Mouse (Mus musculus) natural killer cell, adult 2 months (primary cell): ENCODE measurements at regions not wholly inside any gene's neighbourhood (a gene's known extent, or its start where the extent isn't known, plus 50 kb on each side); places are given as distances from the start of the nearest gene placed in this dataset.

ENCODE experiments used
- DNase-seq, 2 experiments: peaks; one replicate each; pipeline ENCODE4 v3.0.0; 2022; ENCODE audit warnings: low spot score in 2 of 2

GRCm38 (mm10) chr1:52305679-52306632, 72.9 kb upstream of the Gls start:
- DNase-seq: no peak

DNA sequence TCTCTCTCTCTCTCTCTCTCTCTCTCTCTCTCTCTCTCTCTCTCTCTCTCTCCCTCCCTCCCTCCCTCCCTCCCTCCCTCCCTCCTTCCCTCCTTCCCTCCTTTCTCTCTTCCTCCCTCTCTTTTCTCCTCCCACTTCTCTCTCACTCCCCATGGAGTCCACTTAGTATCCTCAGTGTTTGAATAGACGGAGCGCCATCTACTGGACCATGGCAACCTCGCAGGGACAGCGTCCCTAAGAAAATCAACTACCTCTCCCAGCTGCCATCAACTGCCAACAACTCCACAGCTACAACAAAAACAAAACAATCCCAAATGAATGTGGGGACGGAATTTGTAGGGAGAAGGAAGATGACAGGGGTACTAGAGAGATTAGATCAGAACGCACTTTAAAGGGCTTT, 69.5 kb upstream of the Gls start:
- DNase-seq: peak; percentile 19 to 49

DNA sequence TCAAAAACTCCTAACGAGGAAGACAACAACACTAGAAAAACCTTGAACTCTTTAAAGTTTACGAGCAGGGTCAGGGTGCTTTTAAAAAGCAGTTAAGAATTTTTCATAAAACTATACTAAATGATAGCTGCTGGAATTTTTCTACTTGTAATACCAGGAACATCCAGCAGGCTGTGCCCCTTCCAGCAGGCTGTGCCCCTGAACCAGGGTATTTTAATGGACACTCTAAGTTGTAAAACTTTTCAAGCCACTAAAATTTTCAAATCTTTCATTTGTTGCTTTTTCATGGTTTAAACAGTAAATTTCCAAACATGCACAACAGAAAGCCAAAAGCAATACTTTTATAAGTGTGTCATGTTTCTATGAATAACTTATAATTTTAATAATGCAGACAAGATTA, 68.2 kb upstream of the Gls start:
- DNase-seq: peak; percentile 10 to 28

DNA sequence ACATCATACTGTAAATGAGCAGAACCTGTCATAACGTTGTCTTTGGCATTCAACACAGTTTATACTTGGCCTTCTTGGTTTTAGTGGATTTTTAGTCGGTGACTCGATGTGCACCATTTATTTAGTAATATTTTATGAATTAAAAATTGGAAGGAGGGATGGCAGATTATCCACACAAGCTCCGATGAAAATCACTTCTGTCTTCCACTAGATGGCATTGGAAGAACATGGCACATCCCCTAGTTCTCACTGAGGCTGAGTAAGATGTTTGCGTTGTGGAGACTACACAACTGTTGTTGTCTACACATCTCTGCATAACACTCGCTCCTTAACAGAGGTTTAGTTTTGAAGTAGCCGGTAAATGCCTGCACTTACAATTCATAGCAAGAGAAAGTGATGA, 66.5 kb upstream of the Gls start:
- DNase-seq: no peak

DNA sequence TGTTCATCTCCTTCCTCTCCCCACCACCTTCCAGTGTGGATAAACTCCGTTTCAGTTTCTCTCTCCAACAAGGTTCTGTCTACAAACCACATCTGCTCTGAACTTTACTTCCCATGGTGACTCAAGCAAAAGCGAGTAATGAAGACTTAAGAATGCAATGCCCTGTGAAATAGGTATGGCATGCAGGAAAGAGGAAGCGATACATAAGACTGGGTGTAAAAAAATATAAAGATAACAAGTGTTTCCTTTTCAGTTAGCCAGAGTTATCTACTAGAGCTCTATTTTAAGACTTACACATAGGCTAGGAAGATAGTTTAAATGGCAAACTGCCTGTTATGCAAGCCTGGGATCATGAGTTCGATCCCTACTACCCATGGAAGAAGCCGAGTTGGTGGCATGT, 65.3 kb upstream of the Gls start:
- DNase-seq: no peak

DNA sequence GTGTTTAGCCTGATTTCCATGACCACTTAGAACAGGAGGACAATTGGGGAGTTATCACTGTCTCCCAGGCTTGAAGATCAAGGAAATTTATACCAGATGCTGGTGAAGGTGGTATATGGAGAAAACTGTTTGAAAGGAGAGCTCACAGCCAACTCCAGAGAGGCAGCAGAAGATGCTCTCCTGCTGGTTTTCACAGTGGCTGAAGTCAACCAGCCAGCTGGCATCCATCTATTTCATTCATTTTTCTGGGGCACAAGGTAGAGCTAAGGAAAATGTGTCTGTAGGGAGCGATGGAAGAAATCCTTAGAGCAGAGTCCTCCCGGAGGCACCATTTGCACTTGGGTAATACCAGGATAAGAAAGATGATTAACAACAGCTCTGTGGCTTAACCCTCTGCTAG, 63.1 kb upstream of the Gls start:
- DNase-seq: no peak

DNA sequence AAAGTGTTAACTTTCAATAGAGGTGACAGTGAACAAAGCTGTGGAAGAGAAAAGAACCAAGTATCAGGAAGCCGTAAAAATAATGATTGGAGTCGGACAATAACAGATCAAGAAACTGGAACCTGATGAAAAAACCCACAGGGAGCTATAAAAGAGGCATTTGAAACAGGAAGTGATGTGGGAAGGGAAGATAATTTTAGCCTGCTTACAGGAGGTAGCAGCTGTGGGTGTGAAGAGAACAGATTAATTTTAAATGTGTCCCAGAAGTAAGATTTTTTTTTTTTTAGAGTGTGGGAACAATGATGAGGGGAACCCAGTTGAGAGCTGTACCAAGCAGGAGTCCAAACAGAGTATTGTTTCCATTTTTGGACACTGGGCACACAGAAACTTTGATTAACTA, 61.5 kb upstream of the Gls start:
- DNase-seq: no peak

DNA sequence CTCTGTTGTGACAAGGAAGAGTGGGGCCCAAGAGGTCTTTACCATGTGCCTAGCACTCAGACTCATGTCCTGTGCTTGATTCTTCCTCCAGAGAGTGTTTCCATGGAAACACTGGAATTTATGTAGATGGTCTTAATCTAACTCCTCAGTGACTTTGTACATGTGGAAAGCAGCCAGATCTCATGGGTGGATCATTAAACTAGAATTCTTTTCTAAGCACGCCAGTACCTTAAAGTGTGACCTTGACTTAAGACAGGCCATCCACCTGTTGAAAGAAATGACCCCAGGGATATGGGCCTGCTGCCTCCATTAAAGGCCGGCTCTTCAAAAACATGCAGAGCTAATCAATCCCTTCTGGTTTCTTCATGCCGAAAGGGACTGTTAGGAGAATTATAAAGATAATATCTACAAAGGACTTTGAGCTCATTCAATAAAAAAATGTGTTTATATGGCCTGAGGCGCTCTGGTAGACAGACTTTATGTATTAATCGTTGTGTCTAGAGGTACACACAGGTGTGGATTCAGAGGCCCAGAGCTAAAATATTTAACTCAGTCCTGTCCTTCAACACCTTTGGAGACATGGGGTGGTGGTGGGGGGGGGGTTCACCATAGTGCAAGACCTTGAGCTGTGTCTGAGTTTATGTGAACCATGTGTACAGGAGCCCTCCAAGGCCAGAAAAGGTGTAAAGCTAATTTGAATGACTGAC, 60.5 kb upstream of the Gls start:
- no peak for DNase-seq
